Mouse (Mus musculus) testis, adult 2 months (tissue): ENCODE measurements at regions not wholly inside any gene's neighbourhood (a gene's known extent, or its start where the extent isn't known, plus 50 kb on each side); places are given as distances from the start of the nearest gene placed in this dataset.

Source experiments
- H3K27ac ChIP-seq: fragments of 200-500 bp; 2 replicates; pipeline ENCODE4 v1.5.1; 2012; ENCODE audit warnings: low read depth, low read length; ENCODE audit not compliant: control insufficient read depth, insufficient read depth
- H3K27me3 ChIP-seq: fragments of 200-500 bp; 2 replicates; pipeline ENCODE4 v1.6.1; 2012; ENCODE audit warnings: mild to moderate bottlenecking, low read length, moderate library complexity; ENCODE audit not compliant: control insufficient read depth, insufficient read depth
- H3K36me3 ChIP-seq: fragments of 200-500 bp; 2 replicates; pipeline ENCODE4 v1.6.1; 2012; ENCODE audit warnings: mild to moderate bottlenecking, low read length; ENCODE audit not compliant: control insufficient read depth, insufficient read depth
- H3K4me1 ChIP-seq: fragments of 200-500 bp; 2 replicates; pipeline ENCODE4 v1.6.1; 2012; ENCODE audit warnings: low read length; ENCODE audit not compliant: control insufficient read depth, insufficient read depth
- H3K4me3 ChIP-seq: fragments of 200-500 bp; 2 replicates; pipeline ENCODE4 v1.5.1; 2012; ENCODE audit warnings: low read depth, mild to moderate bottlenecking, low read length, moderate library complexity, mixed read lengths; ENCODE audit not compliant: control insufficient read depth
- CTCF ChIP-seq: fragments of 200-500 bp; IDR thresholded peaks from 2 replicates; pipeline ENCODE4 v1.5.1; 2012; ENCODE audit warnings: low read depth, mild to moderate bottlenecking, inconsistent platforms, low read length, moderate library complexity; ENCODE audit not compliant: control insufficient read depth, insufficient read depth, insufficient replicate concordance
- POLR2A ChIP-seq: fragments of 200-500 bp; IDR thresholded peaks from 2 replicates; pipeline ENCODE4 v1.6.1; 2012; ENCODE audit warnings: low read depth, mild to moderate bottlenecking, inconsistent platforms, low read length, moderate library complexity; ENCODE audit not compliant: control insufficient read depth

DNA sequence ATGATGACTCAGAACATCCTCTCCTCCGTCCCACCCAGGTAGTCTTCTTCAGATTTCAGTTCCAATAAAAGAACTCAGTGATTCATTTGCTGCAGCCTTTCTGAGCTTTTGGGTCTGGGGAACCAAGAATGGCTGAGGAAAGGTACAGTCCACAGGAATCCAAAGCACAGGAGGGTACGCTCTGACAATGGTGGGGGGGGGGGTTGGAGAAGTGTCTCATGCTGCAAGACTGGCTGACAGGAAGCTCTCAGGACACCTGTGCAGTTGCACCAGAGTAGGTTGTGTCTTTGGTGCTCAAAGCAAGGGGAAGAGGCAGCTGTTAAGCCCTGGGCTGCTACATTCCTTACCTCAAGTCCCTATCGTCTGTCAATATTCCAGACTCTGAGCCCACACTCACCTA is 192.7 kb upstream of the Bcl6 start:
- H3K4me3 ChIP-seq = no peak overlapping the region
- TF ChIP-seq CTCF (no peak), POLR2A (no peak)
- no peaks in the 10 kb centered on the region for H3K27me3 ChIP-seq

DNA sequence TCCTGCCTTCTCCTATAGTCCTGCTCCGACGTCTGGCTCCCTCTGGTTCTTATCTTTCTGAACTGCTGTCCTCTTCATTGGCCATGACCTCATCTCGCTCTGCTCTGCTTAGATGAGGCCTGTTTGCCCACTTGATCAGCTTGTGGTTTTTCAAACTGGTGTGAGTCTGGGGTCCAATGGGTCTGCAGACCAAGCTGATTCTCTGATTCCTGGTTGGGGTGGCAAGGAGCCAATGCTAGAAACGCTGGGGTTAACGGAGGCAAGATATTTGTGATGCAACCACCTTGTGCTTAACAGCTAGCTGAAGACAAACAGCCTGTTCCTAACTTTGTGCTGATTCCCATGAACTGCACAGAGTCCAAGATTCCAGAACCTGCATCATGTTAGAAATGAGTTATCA is 192.0 kb upstream of the Bcl6 start:
- no peak overlapping the region for H3K27ac ChIP-seq
- no peaks in the 10 kb centered on the region for H3K36me3 ChIP-seq
- H3K4me1 ChIP-seq = no peaks in the 10 kb centered on the region
- no peaks in the 10 kb centered on the region for H3K27me3 ChIP-seq
- TF ChIP-seq POLR2A (no peak), CTCF (no peak)
- H3K4me3 ChIP-seq = no peak overlapping the region

More for the DNA sequence above, 192.7 kb upstream of the Bcl6 start:
- Histone ChIP-seq H3K36me3 (no peaks in the 10 kb centered on the region), H3K4me1 (no peaks in the 10 kb centered on the region), H3K27ac (no peak overlapping the region)

DNA sequence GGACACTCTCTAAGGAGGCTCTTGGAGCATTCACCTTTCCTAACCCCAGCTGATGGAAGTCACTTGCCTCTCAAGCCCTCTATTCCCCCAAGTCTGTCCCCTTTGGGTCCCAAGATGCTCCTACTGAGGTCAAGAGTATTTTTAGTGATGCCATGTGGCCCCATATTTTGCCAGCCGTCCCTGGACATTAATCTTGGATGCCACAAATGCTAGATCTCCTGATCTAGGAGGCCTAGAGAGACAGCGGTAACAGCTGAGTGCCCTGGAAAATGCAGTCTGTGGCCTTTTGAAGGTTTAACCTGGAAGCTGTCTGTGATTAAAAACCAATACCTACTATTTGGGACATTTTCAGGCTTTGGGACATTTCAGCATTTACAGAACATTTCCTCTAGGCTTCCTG is 188.9 kb upstream of the Bcl6 start:
- no peaks in the 10 kb centered on the region for H3K27me3 ChIP-seq
- no peaks in the 10 kb centered on the region for H3K4me1 ChIP-seq
- no peak overlapping the region for H3K27ac ChIP-seq
- H3K36me3 ChIP-seq = no peaks in the 10 kb centered on the region
- H3K4me3 ChIP-seq = no peak overlapping the region
- TF ChIP-seq CTCF = no peak
- no peak for TF ChIP-seq POLR2A

DNA sequence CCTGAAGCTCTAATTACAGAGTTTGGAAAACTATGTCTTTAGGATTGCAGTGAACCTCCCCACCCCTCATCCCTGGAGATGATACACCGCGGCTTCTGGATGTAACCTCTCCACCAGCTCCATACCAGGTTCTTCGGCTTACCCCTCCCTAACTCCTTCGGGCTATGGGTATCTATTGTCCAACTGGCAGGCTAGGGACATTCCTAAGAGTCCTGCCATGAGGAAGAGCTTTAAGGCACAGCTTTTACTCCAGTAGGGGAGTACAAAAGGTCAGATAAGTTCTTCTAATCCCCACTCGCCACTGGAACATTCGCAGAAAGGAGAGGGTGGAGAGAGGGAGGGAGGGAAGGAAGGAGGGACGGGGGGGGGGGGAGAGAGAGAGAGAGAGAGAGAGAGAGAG is 188.5 kb upstream of the Bcl6 start:
- no peak for TF ChIP-seq CTCF
- no peak for TF ChIP-seq POLR2A
- no peaks in the 10 kb centered on the region for H3K36me3 ChIP-seq
- no peaks in the 10 kb centered on the region for H3K4me1 ChIP-seq
- H3K27me3 ChIP-seq = no peaks in the 10 kb centered on the region
- H3K27ac ChIP-seq = no peak overlapping the region
- no peak overlapping the region for H3K4me3 ChIP-seq

DNA sequence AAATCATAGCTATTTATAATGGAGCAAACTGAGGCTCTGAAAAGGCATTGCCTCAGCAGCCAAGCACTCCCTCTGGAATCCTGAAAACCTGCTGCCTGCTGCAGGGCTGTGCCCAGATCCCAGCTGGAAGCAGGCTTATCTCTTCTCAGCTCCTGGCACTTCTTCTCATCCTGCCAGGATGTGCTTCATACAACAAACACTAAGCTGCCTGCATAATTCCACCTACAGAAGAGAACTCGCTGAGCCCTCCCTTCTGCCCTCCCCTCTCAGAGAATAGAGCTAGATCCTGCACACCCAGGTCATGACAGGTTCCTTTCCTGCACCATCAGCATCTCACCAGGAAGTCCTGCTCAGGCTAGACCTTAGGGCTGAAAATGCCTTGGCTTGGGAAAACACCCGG is 187.4 kb upstream of the Bcl6 start:
- Histone ChIP-seq H3K36me3 (no peaks in the 10 kb centered on the region), H3K4me3 (no peak overlapping the region), H3K4me1 (no peaks in the 10 kb centered on the region), H3K27me3 (no peaks in the 10 kb centered on the region), H3K27ac (no peak overlapping the region)
- no peak for TF ChIP-seq POLR2A
- TF ChIP-seq CTCF = no peak

DNA sequence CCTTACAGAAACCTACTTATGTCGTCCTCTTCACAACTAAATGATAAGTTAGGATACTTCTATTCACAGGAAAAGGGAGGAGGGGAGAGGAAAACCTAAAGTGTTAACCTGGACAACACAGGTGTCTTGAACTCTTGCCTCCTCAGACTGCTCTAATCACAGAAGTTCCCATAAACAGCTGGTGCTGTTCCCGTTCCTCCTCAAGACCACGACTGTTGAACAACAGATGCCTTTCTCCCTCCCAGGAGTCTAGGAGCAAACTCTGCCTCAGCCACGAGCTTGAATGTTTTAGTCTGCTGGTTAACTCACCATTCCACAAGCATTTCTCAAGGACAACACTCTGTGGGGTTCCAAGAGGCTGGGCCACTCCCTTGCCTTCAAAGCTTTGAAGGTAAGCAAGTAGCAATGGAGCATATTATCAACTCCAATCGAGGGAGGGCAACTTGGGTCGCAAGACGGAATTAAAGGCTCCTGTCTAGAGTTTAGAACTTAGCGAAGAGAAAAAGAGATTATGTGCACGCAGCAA is 186.6 kb upstream of the Bcl6 start:
- no peak overlapping the region for H3K4me3 ChIP-seq
- TF ChIP-seq CTCF (no peak), POLR2A (no peak)
- H3K27me3 ChIP-seq = no peaks in the 10 kb centered on the region
- no peak overlapping the region for H3K27ac ChIP-seq
- H3K36me3 ChIP-seq = no peaks in the 10 kb centered on the region
- H3K4me1 ChIP-seq = no peaks in the 10 kb centered on the region

DNA sequence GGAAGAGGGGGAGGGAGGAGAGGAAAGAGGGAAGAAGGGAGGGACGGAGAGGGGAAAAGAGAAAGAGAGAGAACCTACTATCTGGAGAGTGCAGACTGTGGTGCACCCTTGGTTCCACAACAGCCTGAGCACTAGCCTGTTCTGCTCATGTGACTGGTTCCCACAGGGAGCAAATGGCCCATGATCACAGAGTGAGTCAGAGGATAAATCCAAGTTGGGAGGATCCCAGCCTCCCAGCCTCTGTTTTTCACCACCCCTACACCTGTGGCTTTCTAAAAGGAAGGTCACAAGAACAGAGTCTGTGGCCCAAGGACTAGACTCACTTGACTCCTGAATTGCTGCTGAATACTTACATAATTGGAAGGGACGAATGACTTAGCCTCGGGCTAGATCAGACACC is 185.9 kb upstream of the Bcl6 start:
- Histone ChIP-seq H3K4me3 (no peak overlapping the region), H3K27ac (no peak overlapping the region), H3K36me3 (no peaks in the 10 kb centered on the region), H3K27me3 (no peaks in the 10 kb centered on the region), H3K4me1 (no peaks in the 10 kb centered on the region)
- TF ChIP-seq POLR2A = no peak
- no peak for TF ChIP-seq CTCF
